Mouse (Mus musculus) MEL (cell line): ENCODE data around the gene Irs4. TPM values are rescaled to one million over a fixed set of nuclear protein-coding genes. Genes with fewer than 3 reads are reported as not detected.

ENCODE experiments used
- DNase-seq: peaks from one replicate; pipeline ENCODE4 v3.0.0; 2011; ENCODE audit warnings: low read depth, low spot score
- H3K27ac ChIP-seq: 2 replicates; pipeline ENCODE4 v1.5.1; 2012; ENCODE audit warnings: low read depth, mild to moderate bottlenecking, control low read depth, low read length, moderate library complexity; ENCODE audit not compliant: control insufficient read depth
- H3K27me3 ChIP-seq, 2 experiments: fragments of 150-350 bp in 1 of 2; sonication (generic) in 1 of 2; 2 replicates each; pipeline ENCODE4 v1.6.1; 2012; ENCODE audit warnings: low read length in 2 of 2, mild to moderate bottlenecking in 2 of 2, improper control_type of control experiment in 1 of 2, moderate library complexity in 1 of 2; ENCODE audit not compliant: insufficient read depth in 2 of 2, control insufficient read depth in 1 of 2
- H3K36me3 ChIP-seq, 2 experiments: 2 replicates each; pipeline ENCODE4 v1.6.1; 2012 to 2014; ENCODE audit warnings: low read length in 2 of 2, improper control_type of control experiment in 1 of 2, inconsistent platforms in 1 of 2, mild to moderate bottlenecking in 1 of 2; ENCODE audit not compliant: insufficient read depth in 2 of 2, control insufficient read depth in 1 of 2
- H3K4me1 ChIP-seq, 2 experiments: fragments of 150-350 bp in 1 of 2; sonication (generic) in 1 of 2; 2 replicates each; pipeline ENCODE4 v1.6.1; 2012; ENCODE audit warnings: low read length in 2 of 2, improper control_type of control experiment in 1 of 2, mild to moderate bottlenecking in 1 of 2; ENCODE audit not compliant: insufficient read depth in 2 of 2, control insufficient read depth in 1 of 2
- H3K4me3 ChIP-seq, 2 experiments: fragments of 150-350 bp in 1 of 2; sonication (generic) in 1 of 2; 2 replicates each; pipeline ENCODE4 v1.5.1; 2012; ENCODE audit warnings: low read depth in 2 of 2, low read length in 2 of 2, mild to moderate bottlenecking in 2 of 2, moderate library complexity in 2 of 2, control low read depth in 1 of 2, improper control_type of control experiment in 1 of 2; ENCODE audit not compliant: control insufficient read depth in 1 of 2, insufficient read depth in 1 of 2
- H3K79me2 ChIP-seq: 2 replicates; pipeline ENCODE4 v1.6.1; 2012; ENCODE audit warnings: mild to moderate bottlenecking, low read length, moderate library complexity; ENCODE audit not compliant: control insufficient read depth, poor library complexity, insufficient read depth
- H3K9ac ChIP-seq: 2 replicates; pipeline ENCODE4 v1.6.1; 2012; ENCODE audit warnings: low read depth, mild to moderate bottlenecking, control low read depth, low read length, moderate library complexity; ENCODE audit not compliant: control insufficient read depth, poor library complexity, severe bottlenecking
- H3K9me3 ChIP-seq: fragments of 150-350 bp; sonication (generic); replicated peaks from 2 replicates; pipeline ENCODE4 v1.6.1; 2012; ENCODE audit warnings: mild to moderate bottlenecking, low read length, improper control_type of control experiment, moderate library complexity; ENCODE audit not compliant: insufficient read depth
- BHLHE40 ChIP-seq: IDR thresholded peaks from 2 replicates; pipeline ENCODE4 v1.6.1; 2012; ENCODE audit warnings: low read depth, mild to moderate bottlenecking, inconsistent platforms, low read length, improper control_type of control experiment, borderline replicate concordance
- CHD1 ChIP-seq: IDR thresholded peaks from 2 replicates; pipeline ENCODE4 v1.6.1; 2012; ENCODE audit warnings: low read depth, mild to moderate bottlenecking, inconsistent platforms, low read length, improper control_type of control experiment
- CHD2 ChIP-seq: IDR thresholded peaks from 2 replicates; pipeline ENCODE4 v1.6.1; 2011; ENCODE audit warnings: low read length, improper control_type of control experiment
- CTCF ChIP-seq, 3 experiments: IDR thresholded peaks in 2 of 3; conservative IDR thresholded peaks in 1 of 3; 2 replicates each; pipeline ENCODE4 v1.5.1; 2011 to 2012; ENCODE audit warnings: low read length in 3 of 3, low read depth in 2 of 3, mild to moderate bottlenecking in 2 of 3, improper control_type of control experiment in 1 of 3, inconsistent platforms in 1 of 3, mixed read lengths in 1 of 3, moderate library complexity in 1 of 3; ENCODE audit not compliant: control insufficient read depth in 1 of 3, insufficient read depth in 1 of 3, poor library complexity in 1 of 3, severe bottlenecking in 1 of 3
- E2F4 ChIP-seq: IDR thresholded peaks from 2 replicates; pipeline ENCODE4 v1.6.1; 2011; ENCODE audit warnings: low read depth, low read length, improper control_type of control experiment, borderline replicate concordance
- EP300 ChIP-seq, 2 experiments: IDR thresholded peaks; 2 replicates each; pipeline ENCODE4 v1.6.1; 2011; ENCODE audit warnings: improper control_type of control experiment in 2 of 2, low read length in 2 of 2, low read depth in 1 of 2, mild to moderate bottlenecking in 1 of 2
- ETS1 ChIP-seq: IDR thresholded peaks from 2 replicates; pipeline ENCODE4 v1.6.1; 2012; ENCODE audit warnings: low read depth, mild to moderate bottlenecking, inconsistent platforms, low read length, improper control_type of control experiment, moderate library complexity
- GATA1 ChIP-seq: IDR thresholded peaks from 2 replicates; pipeline ENCODE4 v1.6.1; 2011; ENCODE audit warnings: low read depth, low read length, improper control_type of control experiment
- HCFC1 ChIP-seq: IDR thresholded peaks from 2 replicates; pipeline ENCODE4 v1.6.1; 2012; ENCODE audit warnings: low read depth, mild to moderate bottlenecking, inconsistent platforms, low read length, improper control_type of control experiment, moderate library complexity
- KAT2A ChIP-seq: conservative IDR thresholded peaks from 2 replicates; pipeline ENCODE4 v1.6.1; 2012; ENCODE audit warnings: low read depth, low read length, improper control_type of control experiment, inconsistent platforms
- MAFK ChIP-seq: IDR thresholded peaks from 2 replicates; pipeline ENCODE4 v1.6.1; 2011; ENCODE audit warnings: low read depth, mild to moderate bottlenecking, low read length, improper control_type of control experiment, borderline replicate concordance
- MEF2A ChIP-seq: IDR thresholded peaks from 2 replicates; pipeline ENCODE4 v1.6.1; 2014; ENCODE audit warnings: low read depth, mild to moderate bottlenecking, inconsistent platforms, low read length, improper control_type of control experiment; ENCODE audit not compliant: poor library complexity, insufficient replicate concordance, severe bottlenecking; ENCODE audit errors: extremely low read depth
- MYB ChIP-seq: IDR thresholded peaks from 2 replicates; pipeline ENCODE4 v1.6.1; 2011; ENCODE audit warnings: mild to moderate bottlenecking, low read depth, low read length, improper control_type of control experiment
- NELFE ChIP-seq: IDR thresholded peaks from 2 replicates; pipeline ENCODE4 v1.6.1; 2011; ENCODE audit warnings: low read depth, low read length, improper control_type of control experiment
- POLR2AphosphoS2 ChIP-seq: IDR thresholded peaks from 2 replicates; pipeline ENCODE4 v1.6.1; 2011; ENCODE audit warnings: low read length, improper control_type of control experiment
- POLR2AphosphoS5 ChIP-seq: IDR thresholded peaks from 2 replicates; pipeline ENCODE4 v1.6.1; 2012; ENCODE audit warnings: low read depth, borderline replicate concordance, mild to moderate bottlenecking, inconsistent platforms, low read length, moderate library complexity, mixed read lengths
- RAD21 ChIP-seq: IDR thresholded peaks from 2 replicates; pipeline ENCODE4 v1.6.1; 2011; ENCODE audit warnings: mild to moderate bottlenecking, low read depth, low read length, improper control_type of control experiment
- SMC3 ChIP-seq: IDR thresholded peaks from 2 replicates; pipeline ENCODE4 v1.6.1; 2011; ENCODE audit warnings: low read depth, low read length, improper control_type of control experiment
- TCF12 ChIP-seq: IDR thresholded peaks from 2 replicates; pipeline ENCODE4 v1.6.1; 2014; ENCODE audit warnings: low read depth, mild to moderate bottlenecking, inconsistent platforms, low read length, improper control_type of control experiment, moderate library complexity
- UBTF ChIP-seq: IDR thresholded peaks from 2 replicates; pipeline ENCODE4 v1.6.1; 2012; ENCODE audit warnings: low read depth, mild to moderate bottlenecking, inconsistent platforms, low read length, improper control_type of control experiment, moderate library complexity, borderline replicate concordance; ENCODE audit not compliant: insufficient read depth
- USF1 ChIP-seq: IDR thresholded peaks from 2 replicates; pipeline ENCODE4 v1.6.1; 2014; ENCODE audit warnings: low read depth, mild to moderate bottlenecking, inconsistent platforms, low read length, improper control_type of control experiment, moderate library complexity
- USF2 ChIP-seq, 2 experiments: IDR thresholded peaks; 2 replicates each; pipeline ENCODE4 v1.6.1; 2011 to 2012; ENCODE audit warnings: improper control_type of control experiment in 2 of 2, low read length in 2 of 2, borderline replicate concordance in 1 of 2, inconsistent platforms in 1 of 2, low read depth in 1 of 2, mild to moderate bottlenecking in 1 of 2; ENCODE audit not compliant: insufficient read depth in 1 of 2
- ZC3H11A ChIP-seq: IDR thresholded peaks from 2 replicates; pipeline ENCODE4 v1.6.1; 2012; ENCODE audit warnings: low read depth, mild to moderate bottlenecking, inconsistent platforms, low read length, improper control_type of control experiment
- ZKSCAN1 ChIP-seq: IDR thresholded peaks from 2 replicates; pipeline ENCODE4 v1.6.1; 2012; ENCODE audit warnings: low read depth, mild to moderate bottlenecking, inconsistent platforms, low read length, improper control_type of control experiment, moderate library complexity
- ZNF384 ChIP-seq: IDR thresholded peaks from 2 replicates; pipeline ENCODE4 v1.6.1; 2012; ENCODE audit warnings: low read depth, mild to moderate bottlenecking, inconsistent platforms, low read length, improper control_type of control experiment
- polyA plus RNA-seq, 2 experiments: library from polyadenylated mRNA; stranded (reverse) in 1 of 2; unstranded in 1 of 2; fragments of >175 nt in 1 of 2; fragments of >200 nt in 1 of 2; gene quantifications; 2 replicates each; pipeline versions ENCODE4 v1.2.1 to v1.2.4; 2012; ENCODE audit warnings: low replicate concordance in 2 of 2, low read depth in 1 of 2; ENCODE audit not compliant: insufficient read length in 2 of 2, insufficient read depth in 1 of 2, missing spikeins in 1 of 2
- total RNA-seq: library from RNA; depleted of rRNA; stranded (reverse); fragments of 300-350 nt; gene quantifications from 2 replicates; pipeline ENCODE4 v1.2.3, GENCODE M21; 2012

The Irs4 gene
- total and polyA plus RNA-seq, 3 experiments: not detected

- Histone ChIP-seq H3K27me3 (no peaks in the 10 kb centered on the region), H3K4me3 (no peak overlapping the region), H3K9me3 (no peaks in the 10 kb centered on the region), H3K4me1 (no peaks in the 10 kb centered on the region), H3K79me2 (no peaks in the 10 kb centered on the region), H3K36me3 (no peaks in the 10 kb centered on the region), H3K27ac (no peak overlapping the region), H3K9ac (no peak overlapping the region)
- DNase-seq: no peak
- TF ChIP-seq ZC3H11A (no peak), MEF2A (no peak), ETS1 (no peak), GATA1 (no peak), RAD21 (no peak), MYB (no peak), CTCF (IDR thresholded peaks at IDR 0.05 in 2 of 3, conservative IDR thresholded peaks at IDR 0.05 in 1 of 3; ENCODE audit: control insufficient read depth in 1 of 3, insufficient read depth in 1 of 3, low read depth in 2 of 3, low read length in 3 of 3, poor library complexity in 1 of 3, severe bottlenecking in 1 of 3) (no peak), BHLHE40 (no peak), EP300 (IDR thresholded peaks at IDR 0.05; ENCODE audit: low read depth in 1 of 2, low read length in 2 of 2) (no peak), HCFC1 (no peak), UBTF (no peak), E2F4 (no peak), SMC3 (no peak), USF1 (no peak), ZNF384 (no peak), ZKSCAN1 (no peak)
Observed at GRCm38 (mm10) chrX:141723936-141724335, 1.1 kb downstream of the Irs4 start.

DNA sequence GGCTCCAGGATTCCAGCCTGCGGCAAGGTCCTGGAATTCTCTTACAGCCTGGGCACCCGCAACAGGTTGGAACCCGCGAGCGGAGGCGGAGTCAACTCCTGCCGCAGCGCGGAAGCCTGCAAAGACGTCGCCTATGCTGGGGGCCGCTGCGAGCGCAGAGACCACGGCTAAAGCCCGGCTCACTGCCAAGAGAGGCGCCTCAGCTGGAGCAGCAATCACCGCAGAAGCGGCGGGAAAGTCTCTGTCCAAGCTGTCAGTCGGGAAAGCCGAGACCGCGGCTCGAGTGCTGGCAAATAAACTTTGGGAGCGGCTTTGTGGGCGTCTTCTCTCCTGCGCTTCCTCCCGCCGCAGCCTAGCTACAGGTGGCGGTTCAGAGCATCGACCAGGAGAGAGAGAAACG lies 3.3 kb downstream of the Irs4 start:
- Histone ChIP-seq H3K79me2 (no peaks in the 10 kb centered on the region), H3K9ac (no peak overlapping the region), H3K27me3 (no peaks in the 10 kb centered on the region), H3K36me3 (no peaks in the 10 kb centered on the region), H3K27ac (no peak overlapping the region), H3K4me1 (no peaks in the 10 kb centered on the region), H3K9me3 (no peaks in the 10 kb centered on the region), H3K4me3 (no peak overlapping the region)
- DNase-seq: no peak
- no peak for TF ChIP-seq USF2 (IDR thresholded peaks at IDR 0.05; ENCODE audit: borderline replicate concordance in 1 of 2, insufficient read depth in 1 of 2, low read depth in 1 of 2, low read length in 2 of 2)
- TF ChIP-seq GATA1: no peak
- TF ChIP-seq NELFE: no peak
- no peak for TF ChIP-seq KAT2A
- no peak for TF ChIP-seq ZKSCAN1
- no peak for TF ChIP-seq E2F4
- TF ChIP-seq MYB: no peak
- TF ChIP-seq POLR2AphosphoS5: no peak
- no peak for TF ChIP-seq TCF12
- TF ChIP-seq CHD1: no peak
- no peak for TF ChIP-seq CHD2
- TF ChIP-seq POLR2AphosphoS2: no peak
- TF ChIP-seq MEF2A: no peak
- TF ChIP-seq UBTF: no peak
- TF ChIP-seq MAFK: no peak
